Mouse (Mus musculus) kidney, adult 2 months (tissue): Measurements from ENCODE around the gene Rreb1. TPM values are rescaled to one million over a fixed set of nuclear protein-coding genes. Genes with fewer than 3 reads are reported as not detected.

Experiments used
- DNase-seq: peaks from one replicate; pipeline ENCODE4 v3.0.0; 2021
- H3K27ac ChIP-seq: fragments of 200-500 bp; 2 replicates; pipeline ENCODE4 v1.5.1; 2012; ENCODE audit warnings: low read depth, low read length, control low read depth, inconsistent platforms; ENCODE audit not compliant: insufficient read depth
- H3K27me3 ChIP-seq: fragments of 200-500 bp; replicated peaks from 2 replicates; pipeline ENCODE4 v1.6.1; 2012; ENCODE audit warnings: mild to moderate bottlenecking, moderate library complexity, low read length, inconsistent platforms; ENCODE audit not compliant: control insufficient read depth, insufficient read depth
- H3K36me3 ChIP-seq: fragments of 200-500 bp; 2 replicates; pipeline ENCODE4 v1.6.1; 2012; ENCODE audit warnings: mild to moderate bottlenecking, moderate library complexity, low read length, inconsistent platforms; ENCODE audit not compliant: control insufficient read depth, insufficient read depth
- H3K4me1 ChIP-seq: fragments of 200-500 bp; 2 replicates; pipeline ENCODE4 v1.6.1; 2011; ENCODE audit warnings: low read length; ENCODE audit not compliant: control insufficient read depth, insufficient read depth
- H3K4me3 ChIP-seq: fragments of 200-500 bp; 2 replicates; pipeline ENCODE4 v1.5.1; 2011; ENCODE audit warnings: mild to moderate bottlenecking, low read depth, low read length, control low read depth; ENCODE audit not compliant: insufficient read depth
- CTCF ChIP-seq: fragments of 200-500 bp; conservative IDR thresholded peaks from 2 replicates; pipeline ENCODE4 v1.5.1; 2011; ENCODE audit warnings: low read depth, mild to moderate bottlenecking, control low read depth, low read length, moderate library complexity, mixed read lengths; ENCODE audit not compliant: insufficient read depth, insufficient read length
- POLR2A ChIP-seq: fragments of 200-500 bp; IDR thresholded peaks from one replicate; pipeline ENCODE4 v1.6.1; 2011; ENCODE audit warnings: low read depth, low read length, control low read depth
- WGBS: fragments of 180-500 bp; shearing (Covaris S2); methylation state at CpG from one replicate; pipeline ENCODE4 v1.1.7; 2018; 5-methylcytosine and 5-hydroxymethylcytosine counted together
- polyA plus RNA-seq: library from polyadenylated mRNA; depleted of rRNA; stranded (reverse); fragments of >200 nt; gene quantifications from 2 replicates; pipeline ENCODE4 v1.2.3, GENCODE M21; 2012

Gene Rreb1
- polyA plus RNA-seq, 1 experiment: 16.7 TPM

DNA sequence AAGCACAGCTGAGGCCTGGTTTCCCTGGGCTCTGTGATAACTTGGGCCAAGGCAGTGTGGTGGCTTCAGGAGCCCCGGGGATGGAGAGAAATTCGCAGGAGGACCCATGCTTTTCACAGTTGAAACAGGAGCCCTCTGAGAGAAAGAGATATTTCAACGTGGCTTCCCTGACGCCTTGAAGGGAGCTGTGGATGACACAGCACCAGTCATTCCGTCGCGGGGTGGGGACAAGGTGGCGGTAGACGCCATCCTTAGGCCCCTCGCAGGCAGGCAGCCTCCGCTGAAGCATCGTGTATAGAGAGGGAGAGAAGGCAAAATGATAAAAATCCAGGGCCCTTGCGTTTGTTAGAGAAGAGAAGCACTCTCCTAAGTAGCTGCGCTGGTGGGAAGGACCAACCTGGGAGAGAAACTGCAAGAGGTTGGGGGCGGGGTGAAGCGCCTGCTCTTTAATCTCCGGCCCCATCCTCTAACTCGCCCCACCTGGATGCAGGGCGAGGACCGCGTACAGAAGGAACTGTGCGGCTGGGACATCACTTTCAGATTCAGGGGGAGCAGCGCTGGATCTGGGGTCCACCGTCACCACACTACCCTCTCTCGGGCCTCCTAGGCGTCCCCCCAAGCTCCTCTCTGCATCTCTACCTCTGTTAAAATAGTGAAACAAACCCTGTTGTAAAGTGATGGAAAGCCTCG lies 46.9 kb downstream of the Rreb1 start:
- H3K36me3 ChIP-seq: no peaks in the 10 kb centered on the region
- peak overlapping the region; percentile 90 for H3K4me3 ChIP-seq
- H3K27me3 ChIP-seq: no peaks in the 10 kb centered on the region
- WGBS: 25% methylated on average over 27 of the region's 27 CpGs
- peak; percentile 50 for DNase-seq
- TF ChIP-seq CTCF (no peak), POLR2A (no peak)
- H3K4me1 ChIP-seq: peaks cover 4% of the 10 kb centered on the region; the same call in 1 of the 2 replicates
- H3K27ac ChIP-seq: no peak overlapping the region

- WGBS: under 1% methylated on average over 43 of the region's 43 CpGs
- Histone ChIP-seq H3K27me3 (no peaks in the 10 kb centered on the region), H3K4me3 (peak overlapping the region; percentile 90), H3K27ac (peak overlapping the region; percentile 89), H3K4me1 (peaks cover 9% of the 10 kb centered on the region; the same call in 1 of the 2 replicates), H3K36me3 (no peaks in the 10 kb centered on the region)
- no peak for TF ChIP-seq CTCF
- no peak for TF ChIP-seq POLR2A
- peak; percentile 77 for DNase-seq
Measured at GRCm38 (mm10) chr13:37825646-37826280, 47.6 kb downstream of the Rreb1 start.

GRCm38 (mm10) chr13:37826281-37826993 lies 48.2 kb downstream of the Rreb1 start:
- Histone ChIP-seq H3K4me1 (peaks cover 14% of the 10 kb centered on the region; the same call in 1 of the 2 replicates), H3K27me3 (no peaks in the 10 kb centered on the region), H3K4me3 (peak overlapping the region; percentile 90), H3K36me3 (no peaks in the 10 kb centered on the region), H3K27ac (peak overlapping the region; percentile 89)
- TF ChIP-seq POLR2A (peak; percentile 44), CTCF (no peak)
- peak; percentile 92 for DNase-seq
- under 1% methylated on average over 62 of the region's 65 CpGs for WGBS

GRCm38 (mm10) chr13:37826994-37827262 lies 48.7 kb downstream of the Rreb1 start:
- no peak for TF ChIP-seq POLR2A
- TF ChIP-seq CTCF: no peak
- Histone ChIP-seq H3K4me3 (peak overlapping the region; percentile 90), H3K36me3 (no peaks in the 10 kb centered on the region), H3K27me3 (no peaks in the 10 kb centered on the region), H3K27ac (peak overlapping the region; percentile 89), H3K4me1 (peaks cover 16% of the 10 kb centered on the region; the same call in 1 of the 2 replicates)
- WGBS: under 1% methylated on average over 36 of the region's 36 CpGs
- no peak for DNase-seq

DNA sequence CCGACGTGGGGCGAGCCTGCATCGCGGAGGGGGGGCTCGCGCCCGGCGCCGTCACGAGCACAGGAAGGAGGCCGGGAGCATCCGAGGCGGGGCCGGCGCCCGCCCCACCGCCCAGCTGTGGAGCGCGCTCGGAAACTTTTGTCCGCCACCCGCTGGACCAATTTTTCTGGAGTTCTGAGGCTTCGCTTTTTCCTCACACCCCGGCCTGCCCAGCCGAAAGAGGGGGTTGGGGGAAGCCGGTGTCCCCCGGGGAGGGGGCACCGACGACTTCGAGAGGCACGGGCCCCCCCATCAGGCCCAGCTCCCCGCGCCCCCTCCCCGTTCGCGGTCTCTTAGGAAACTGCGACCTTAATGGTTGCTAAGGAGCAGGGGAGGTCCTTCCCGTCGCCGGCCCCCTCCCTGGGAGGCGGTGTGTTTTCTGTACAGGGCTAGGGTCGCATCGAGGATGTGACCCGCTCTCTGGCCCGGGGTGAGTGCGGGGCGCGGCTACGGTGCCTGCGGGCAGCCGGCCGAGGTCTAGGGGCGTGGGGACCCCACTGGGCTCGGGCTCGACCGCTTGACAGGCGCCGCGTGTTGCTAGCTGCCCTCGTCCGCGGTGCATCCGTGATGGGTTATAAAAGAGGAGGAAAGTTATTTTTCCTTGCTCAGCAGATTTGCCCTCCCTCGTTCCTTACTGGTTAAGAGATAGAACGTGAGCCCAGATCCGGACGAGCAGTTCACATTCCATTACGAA lies 49.2 kb downstream of the Rreb1 start:
- under 1% methylated on average over 69 of the region's 69 CpGs for WGBS
- H3K4me3 ChIP-seq: peak overlapping the region; percentile 90
- no peaks in the 10 kb centered on the region for H3K27me3 ChIP-seq
- DNase-seq: peak; percentile 81
- H3K27ac ChIP-seq: peak overlapping the region; percentile 89
- TF ChIP-seq POLR2A: no peak
- TF ChIP-seq CTCF: no peak
- H3K4me1 ChIP-seq: peaks cover 21% of the 10 kb centered on the region
- no peaks in the 10 kb centered on the region for H3K36me3 ChIP-seq

- Histone ChIP-seq H3K27me3 (no peaks in the 10 kb centered on the region), H3K27ac (peak overlapping the region; percentile 89), H3K4me1 (peaks cover 27% of the 10 kb centered on the region), H3K4me3 (peak overlapping the region; percentile 90), H3K36me3 (no peaks in the 10 kb centered on the region)
- TF ChIP-seq POLR2A (no peak), CTCF (no peak)
- DNase-seq: no peak
- 24% methylated on average over 13 of the region's 13 CpGs for WGBS
Measured at GRCm38 (mm10) chr13:37827996-37828579, 49.9 kb downstream of the Rreb1 start.
